Mouse (Mus musculus): ENCODE results near the gene Scyl1.

Gene Scyl1

GRCm38 (mm10) chr19:5716955-5717354, 54.3 kb downstream of the Scyl1 start:
- peak in 1 of 2 experiments; percentile 26 for DNase-seq (ENCODE audit: low spot score in 2 of 2)

DNA sequence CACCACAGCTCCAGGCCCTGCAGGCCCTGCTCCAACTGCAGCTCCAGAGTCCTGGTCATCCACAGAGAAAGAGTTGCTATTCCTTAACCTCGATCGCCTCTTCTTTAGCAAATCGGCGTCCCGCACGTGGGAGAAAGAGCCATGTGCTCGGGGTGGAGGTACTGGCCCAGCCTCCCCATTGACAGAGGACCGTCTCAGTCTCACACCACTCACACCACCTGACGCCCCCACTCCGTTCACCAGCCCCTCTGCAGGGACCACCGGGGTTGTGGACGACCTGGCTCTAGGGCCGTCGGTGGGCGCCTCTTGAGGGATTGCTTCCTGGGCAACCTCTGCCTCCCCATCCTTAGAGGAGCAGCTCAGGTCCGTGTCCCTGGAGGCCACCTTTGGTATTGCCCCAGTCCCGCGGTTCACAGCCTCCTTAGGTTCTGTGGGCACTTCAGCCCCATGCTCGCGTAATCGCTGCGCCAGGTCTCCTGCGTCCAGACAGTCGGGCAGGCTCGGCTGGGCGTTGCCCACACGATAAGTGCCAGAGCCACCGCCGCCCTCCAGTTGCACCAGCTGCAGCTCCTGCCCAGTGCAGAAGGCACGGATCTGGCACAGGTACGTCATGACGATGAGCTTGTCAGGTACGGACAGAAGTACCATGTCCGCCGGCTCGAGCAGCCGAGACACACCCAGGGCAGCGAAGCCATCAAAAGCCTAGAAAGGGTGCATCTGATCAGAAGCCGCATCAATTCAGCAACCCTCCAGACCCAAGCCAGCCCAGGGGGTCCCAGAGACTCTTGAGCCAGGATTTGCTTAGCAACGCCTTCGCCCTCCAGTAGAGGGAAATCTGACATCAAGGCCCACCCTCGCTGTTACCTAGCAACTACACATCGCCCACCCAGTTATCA, 55.2 kb downstream of the Scyl1 start:
- peak; percentile 48 to 82 for DNase-seq (ENCODE audit: low spot score in 2 of 2)

GRCm38 (mm10) chr19:5713730-5714129, 57.5 kb downstream of the Scyl1 start:
- peak in 1 of 2 experiments; percentile 53 for DNase-seq (ENCODE audit: low spot score in 2 of 2)

DNA sequence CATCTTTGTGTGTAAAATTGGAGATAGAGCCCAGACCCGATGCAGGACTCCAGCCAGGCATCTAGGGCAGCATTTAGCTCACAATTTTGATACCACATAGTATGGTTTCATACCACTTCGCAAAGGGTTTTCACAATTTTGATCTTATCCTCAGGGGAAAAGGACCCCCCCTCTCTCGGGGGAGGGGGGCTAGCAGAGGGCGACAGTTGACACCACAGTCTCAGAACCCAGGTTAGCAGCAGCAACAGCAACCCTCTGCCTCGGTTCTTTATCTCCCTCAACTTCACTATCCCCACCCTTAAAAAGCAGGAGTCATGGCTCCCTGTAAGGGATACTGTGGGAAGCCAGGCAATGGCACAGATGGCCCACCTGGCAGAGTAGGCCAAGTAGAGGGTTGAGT, 58.0 kb downstream of the Scyl1 start:
- DNase-seq (ENCODE audit: low spot score in 2 of 2), result no peak

- DNase-seq (ENCODE audit: low spot score in 2 of 2), result no peak
These were observed 59.2 kb downstream of the Scyl1 start for GRCm38 (mm10) chr19:5711907-5712460.

GRCm38 (mm10) chr19:5711218-5711617, 60.0 kb downstream of the Scyl1 start:
- peak in 1 of 2 experiments; percentile 79 for DNase-seq (ENCODE audit: low spot score in 2 of 2)

- DNase-seq (ENCODE audit: low spot score in 2 of 2), result no peak
These were observed 60.6 kb downstream of the Scyl1 start for GRCm38 (mm10) chr19:5710581-5710980.

GRCm38 (mm10) chr19:5710068-5710467, 61.2 kb downstream of the Scyl1 start:
- no peak for DNase-seq (ENCODE audit: low spot score in 2 of 2)

Data from spleen, postnatal 10 days (tissue).